Mouse (Mus musculus): Measurements from ENCODE around the gene Brd7.

DNA sequence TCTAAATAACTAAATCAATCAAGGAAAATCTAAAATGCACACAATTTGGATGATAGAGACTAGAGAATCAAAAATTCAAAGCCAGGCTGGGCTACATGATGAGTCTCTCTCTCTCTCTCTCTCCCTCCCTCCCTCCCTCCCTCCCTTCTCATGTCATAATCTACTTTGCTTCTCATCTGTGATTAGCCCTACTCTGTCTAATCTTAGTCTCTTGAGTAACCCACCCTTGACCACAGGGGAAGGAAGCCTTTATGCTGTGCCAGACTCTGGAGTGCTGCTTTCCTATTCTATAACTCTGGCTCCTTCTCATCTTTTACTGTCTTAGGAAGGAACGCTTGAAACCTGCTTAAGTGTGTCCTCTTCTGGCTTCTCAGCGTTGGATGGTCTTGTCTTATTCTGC, 9.5 kb upstream of the Brd7 start:
- TF ChIP-seq POLR2A (IDR thresholded peaks at IDR 0.05; ENCODE audit: control insufficient read depth, extremely low read depth, insufficient read depth, low read length, poor library complexity), result no peak
- no peak for TF ChIP-seq CTCF (IDR thresholded peaks at IDR 0.05; ENCODE audit: borderline replicate concordance, control insufficient read depth, extremely low read depth, insufficient read depth, low read length, poor library complexity)

All from thymus, adult 2 months (tissue).